ENCODE assay signal across 12 mouse cellular contexts in the genomic region with DNA sequence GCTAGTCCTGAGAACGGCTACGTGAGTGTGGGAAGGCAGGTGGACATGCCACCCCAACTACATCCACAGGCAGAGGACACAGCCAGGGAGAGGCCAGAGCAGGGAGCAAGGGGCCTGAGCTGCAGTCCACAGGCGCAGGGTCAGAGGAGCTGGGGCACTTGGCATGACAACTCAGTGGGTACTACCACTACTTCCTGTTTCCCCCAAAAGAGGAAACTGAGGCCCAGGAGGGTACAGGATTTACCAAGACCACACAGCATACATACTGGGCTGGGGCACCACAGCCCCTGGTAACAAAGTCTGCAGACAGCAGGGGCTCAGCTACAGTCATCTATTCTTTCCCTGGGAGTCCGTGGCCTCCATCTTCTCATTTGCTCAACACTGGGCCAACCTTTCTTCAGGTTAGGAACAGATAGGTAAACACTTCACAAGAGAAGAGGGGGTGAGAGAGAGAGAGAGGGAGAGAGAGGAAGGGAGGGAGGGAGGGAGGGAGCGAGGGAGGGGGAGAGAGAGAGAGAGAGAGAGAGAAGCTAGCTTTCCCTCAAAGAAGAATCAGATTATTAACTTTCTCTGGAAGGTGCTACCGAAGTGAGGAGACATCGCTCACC. TPM values are rescaled to one million over a fixed set of nuclear protein-coding genes. Genes with fewer than 3 reads are reported as not detected.
A peak's percentile ranks its signal among the peaks of the same experiment; 100 is the strongest.
DNase-seq lines count a peak whose midpoint lies in the region; ATAC-seq and TF ChIP-seq lines count a peak whose summit lies in the region.
"Had no signal": no experiment of that assay in that cellular context is flagged by ENCODE, and none has a peak within 500 bp of the region (broad histone marks: within the 10 kb centered on the region; RNA-seq: fewer than 3 reads in every experiment).

No protein-coding gene starts in this region.

- H3K9me3 ChIP-seq in lung, embryonic 14.5 days (ENCODE audit: low read depth, low read length) = no peaks in the 10 kb centered on the region
- no peaks in the 10 kb centered on the region for H3K9me3 ChIP-seq in limb, embryonic 12.5 days
- H3K9me3 ChIP-seq in stomach, embryonic 15.5 days = no peaks in the 10 kb centered on the region

- no peak overlapping the region for H3K4me3 ChIP-seq in cerebellum, adult 2 months (replicated peaks; ENCODE audit: insufficient read depth, low read depth, low read length)
- peak overlapping the region; percentile 10; the same call in 1 of the 2 replicates for H3K4me3 ChIP-seq in lung, embryonic 14.5 days (ENCODE audit: low read depth, low read length)
- no peak overlapping the region for H3K4me3 ChIP-seq in limb, embryonic 12.5 days (replicated peaks)
- peak overlapping the region; percentile 27 for H3K4me3 ChIP-seq in stomach, embryonic 15.5 days (replicated peaks)
- H3K4me3 ChIP-seq: erythroblast, embryonic 14.5 days had no signal

- no peak for ATAC-seq in lung, embryonic 14.5 days (ENCODE audit: insufficient read depth)
- no peak for ATAC-seq in limb, embryonic 12.5 days (ENCODE audit: insufficient number of reproducible peaks, insufficient read depth, low FRiP score, low TSS enrichment, low read depth)
- ATAC-seq in stomach, embryonic 15.5 days (ENCODE audit: insufficient read depth, low FRiP score, low read depth) = no peak

- peak overlapping the region; percentile 47 for H3K4me2 ChIP-seq in lung, embryonic 14.5 days
- peak overlapping the region; percentile 32 for H3K4me2 ChIP-seq in limb, embryonic 12.5 days
- peak overlapping the region; percentile 48 for H3K4me2 ChIP-seq in stomach, embryonic 15.5 days

- peaks cover 47% of the 10 kb centered on the region for H3K4me1 ChIP-seq in cerebellum, adult 2 months (ENCODE audit: control insufficient read depth, insufficient read depth, low read length)
- 0 out of 2 replicates have a peak, but pooled peaks cover 3% of the 10 kb centered on the region for H3K4me1 ChIP-seq in lung, embryonic 14.5 days (ENCODE audit: insufficient read depth)
- peaks cover 42% of the 10 kb centered on the region for H3K4me1 ChIP-seq in limb, embryonic 12.5 days (replicated peaks)
- H3K4me1 ChIP-seq in stomach, embryonic 15.5 days = peaks cover 28% of the 10 kb centered on the region

- no peak overlapping the region for H3K9ac ChIP-seq in lung, embryonic 14.5 days
- no peak overlapping the region for H3K9ac ChIP-seq in limb, embryonic 12.5 days (replicated peaks)
- H3K9ac ChIP-seq in stomach, embryonic 15.5 days = no peak overlapping the region
- H3K9ac ChIP-seq: liver, embryonic 14.5 days had no signal

- 68% methylated on average over 7 of the region's 7 CpGs for WGBS in cerebellum, adult 2 months
- 57% methylated on average over 7 of the region's 7 CpGs for WGBS in lung, embryonic 14.5 days
- 71% methylated on average over 7 of the region's 7 CpGs for WGBS in limb, embryonic 12.5 days
- 47% methylated on average over 6 of the region's 7 CpGs for WGBS in stomach, embryonic 15.5 days

- TF ChIP-seq POLR2A in cerebellum, adult 2 months (IDR thresholded peaks at IDR 0.05; ENCODE audit: borderline replicate concordance, insufficient read depth, low read length) = no peak

- TF ChIP-seq CTCF in cerebellum, adult 2 months (IDR thresholded peaks at IDR 0.05; ENCODE audit: borderline replicate concordance, insufficient read depth, low read depth, low read length) = no peak
- TF ChIP-seq CTCF in lung, embryonic 14.5 days (IDR thresholded peaks at IDR 0.05; ENCODE audit: low read depth) = no peak

- no peaks in the 10 kb centered on the region for H3K27me3 ChIP-seq in cerebellum, adult 2 months (ENCODE audit: control insufficient read depth, insufficient read depth, low read length)
- no peaks in the 10 kb centered on the region for H3K27me3 ChIP-seq in lung, embryonic 14.5 days (ENCODE audit: insufficient read depth, low read length)
- no peaks in the 10 kb centered on the region for H3K27me3 ChIP-seq in limb, embryonic 12.5 days
- no peaks in the 10 kb centered on the region for H3K27me3 ChIP-seq in stomach, embryonic 15.5 days (replicated peaks)

- peak overlapping the region; percentile 68; the same call in 1 of the 2 replicates for H3K27ac ChIP-seq in cerebellum, adult 2 months (ENCODE audit: insufficient read depth, low read length)
- peak overlapping the region; percentile 91 for H3K27ac ChIP-seq in lung, embryonic 14.5 days (ENCODE audit: low read depth)
- H3K27ac ChIP-seq in limb, embryonic 12.5 days = peak overlapping the region; percentile 2; the same call in 1 of the 2 replicates
- peak overlapping the region; percentile 92 for H3K27ac ChIP-seq in stomach, embryonic 15.5 days
- H3K27ac ChIP-seq: liver, embryonic 14.5 days had no signal

- H3K36me3 ChIP-seq in lung, embryonic 14.5 days (ENCODE audit: insufficient read depth) = no peaks in the 10 kb centered on the region
- no peaks in the 10 kb centered on the region; the same call in 1 of the 2 replicates for H3K36me3 ChIP-seq in limb, embryonic 12.5 days
- no peaks in the 10 kb centered on the region; the same call in 1 of the 2 replicates for H3K36me3 ChIP-seq in stomach, embryonic 15.5 days

- DNase-seq in cerebellum, adult 2 months = no peak
- DNase-seq in cerebellum, postnatal 25 days = no peak
- DNase-seq in lung, embryonic 14.5 days = no peak
- no peak for DNase-seq in lung, postnatal 14 days
- DNase-seq in retina, postnatal 1 day = no peak
- no peak for DNase-seq in layer of hippocampus, adult 18-20 months (ENCODE audit: low spot score in 2 of 2)
- DNase-seq: adrenal gland, adult 8-10 months; cerebellum, adult 8-10 months had no signal

RNA-seq across cellular contexts. Expression of gene Sipa1l3, which starts 13.7 kb away (rescaled TPM):
- polyA plus RNA-seq in cerebellum, adult 2 months (2012; rRNA removed) = 63.3 and 74.7 TPM in 2 replicates
- polyA plus RNA-seq in lung, embryonic 14.5 days (2014; fragmentation: Nextera tagmentation; extraction: Ambion mirVana) = 20.2 and 20.4 TPM in 2 replicates
- polyA plus RNA-seq in limb, embryonic 12.5 days (2016; fragmentation: Nextera tagmentation; extraction: Ambion mirVana) = 14.0 and 16.1 TPM in 2 replicates
- polyA plus RNA-seq in stomach, embryonic 15.5 days (2015; fragmentation: Nextera tagmentation; extraction: Ambion mirVana) = 22.0 and 31.3 TPM in 2 replicates
- total RNA-seq in layer of hippocampus, adult 18-20 months (2021) = 100 to 1,000 TPM; 219 to 232 TPM

Comparison
In these comparisons a context has a peak if more than half of its experiments do, and no peak if none do; other contexts are left out.
1. H3K27ac ChIP-seq: peak in every context shown above with its lines; median percentile 92 in stomach, embryonic 15.5 days; 91 in lung, embryonic 14.5 days; 68 in cerebellum, adult 2 months; 2 in limb, embryonic 12.5 days.
2. H3K4me3 ChIP-seq: peak in lung, embryonic 14.5 days (single experiment) and stomach, embryonic 15.5 days (single experiment); none in cerebellum, adult 2 months (single experiment) and limb, embryonic 12.5 days (single experiment).
3. Peak in every context shown above with its lines, with median percentiles within 50 percentile points of each other: H3K4me2 ChIP-seq.